Mouse (Mus musculus) kidney, postnatal 0 days (tissue): ENCODE measurements at regions not wholly inside any gene's neighbourhood (a gene's known extent, or its start where the extent isn't known, plus 50 kb on each side); places are given as distances from the start of the nearest gene placed in this dataset.

Experiments
- ATAC-seq: fragments of 200-750 bp; cut with Nextera tagmentation; replicated peaks from 2 replicates; pipeline ENCODE4 v1.8.0; 2017; ENCODE audit warnings: low read depth, moderate number of reproducible peaks, moderate TSS enrichment, moderate library complexity; ENCODE audit not compliant: low FRiP score
- DNase-seq: peaks from one replicate; pipeline ENCODE4 v3.0.0-alpha.2; 2016; ENCODE audit warnings: low spot score
- H3K27ac ChIP-seq: fragments of 300-500 bp; sonication (generic); 2 replicates; pipeline ENCODE4 v1.5.1; 2014; ENCODE audit warnings: mild to moderate bottlenecking
- H3K27me3 ChIP-seq: fragments of 300-500 bp; sonication (generic); 2 replicates; pipeline ENCODE4 v1.6.1; 2014; ENCODE audit warnings: low read length, mixed read lengths; ENCODE audit not compliant: insufficient read depth
- H3K36me3 ChIP-seq: fragments of 300-500 bp; sonication (generic); 2 replicates; pipeline ENCODE4 v1.6.1; 2014; ENCODE audit warnings: low read length, mixed read lengths; ENCODE audit not compliant: insufficient read depth
- H3K4me1 ChIP-seq: fragments of 300-500 bp; sonication (generic); replicated peaks from 2 replicates; pipeline ENCODE4 v1.6.1; 2014; ENCODE audit warnings: antibody characterized with exemption, low read length, mixed read lengths; ENCODE audit not compliant: insufficient read depth
- H3K4me2 ChIP-seq: fragments of 300-500 bp; sonication (generic); 2 replicates; pipeline ENCODE4 v1.6.1; 2014; ENCODE audit warnings: mild to moderate bottlenecking, low read length, moderate library complexity, mixed read lengths
- H3K4me3 ChIP-seq: fragments of 300-500 bp; sonication (generic); replicated peaks from 2 replicates; pipeline ENCODE4 v1.5.1; 2014; ENCODE audit warnings: low read depth, low read length
- H3K9ac ChIP-seq: fragments of 300-500 bp; sonication (generic); 2 replicates; pipeline ENCODE4 v1.6.1; 2014; ENCODE audit warnings: low read depth, low read length
- H3K9me3 ChIP-seq: fragments of 300-500 bp; sonication (generic); replicated peaks from 2 replicates; pipeline ENCODE4 v1.6.1; 2016; ENCODE audit warnings: low read length, inconsistent platforms, mixed read lengths
- CTCF ChIP-seq: IDR thresholded peaks from 2 replicates; pipeline ENCODE4 v1.5.1; 2016; ENCODE audit warnings: antibody characterized with exemption, low read depth, mild to moderate bottlenecking, moderate library complexity
- WGBS: fragments of 180-500 bp; shearing (Covaris S2); extraction: QIAGEN DNeasy Blood & Tissue Kit; methylation state at CpG from one replicate; pipeline ENCODE4 v1.1.7; 2014; 5-methylcytosine and 5-hydroxymethylcytosine counted together

DNA sequence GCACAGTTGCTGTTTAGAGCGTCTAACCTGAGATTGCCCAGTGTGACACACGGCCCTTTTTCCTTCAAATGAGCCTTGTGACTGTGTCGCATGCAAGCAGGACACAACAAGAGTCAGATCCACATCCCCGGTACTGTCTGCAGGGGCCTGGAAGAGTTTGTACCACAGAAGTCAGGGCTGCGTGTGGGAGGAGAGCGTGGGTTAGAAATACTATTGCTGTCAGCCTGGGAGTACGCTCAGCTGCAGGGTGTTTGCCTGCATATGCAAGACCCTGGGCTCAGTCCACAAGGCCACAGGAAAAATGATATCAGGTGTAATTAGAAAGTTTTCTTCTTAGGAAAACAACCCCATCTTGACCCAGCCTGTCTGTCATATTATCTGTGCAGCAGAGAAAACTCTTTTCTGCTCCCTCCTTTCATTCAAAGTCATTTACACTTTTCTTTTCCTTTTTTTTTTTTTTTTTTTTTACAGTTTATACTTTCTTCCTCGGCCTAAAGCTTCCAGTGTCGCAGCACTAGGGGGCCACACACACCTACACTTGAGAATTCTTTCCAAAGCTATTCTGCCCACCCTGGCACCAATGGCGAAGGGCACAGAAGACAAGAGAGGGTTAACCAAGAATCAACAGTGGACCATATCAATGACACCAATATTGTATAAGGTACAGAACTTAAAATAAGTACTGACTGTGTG is 168.3 kb downstream of the Cdca7 start:
- H3K36me3 ChIP-seq: no peaks in the 10 kb centered on the region
- no peak overlapping the region for H3K27ac ChIP-seq
- 0 out of 2 replicates have a peak, but pooled peaks cover 3% of the 10 kb centered on the region for H3K4me1 ChIP-seq
- no peaks in the 10 kb centered on the region for H3K9me3 ChIP-seq
- no peak overlapping the region for H3K4me2 ChIP-seq
- H3K9ac ChIP-seq: no peak overlapping the region
- peak; percentile 24 for DNase-seq
- H3K4me3 ChIP-seq: no peak overlapping the region
- 49% methylated on average over 10 of the region's 10 CpGs for WGBS
- no peak for ATAC-seq
- TF ChIP-seq CTCF: peak; percentile 38
- no peaks in the 10 kb centered on the region for H3K27me3 ChIP-seq

DNA sequence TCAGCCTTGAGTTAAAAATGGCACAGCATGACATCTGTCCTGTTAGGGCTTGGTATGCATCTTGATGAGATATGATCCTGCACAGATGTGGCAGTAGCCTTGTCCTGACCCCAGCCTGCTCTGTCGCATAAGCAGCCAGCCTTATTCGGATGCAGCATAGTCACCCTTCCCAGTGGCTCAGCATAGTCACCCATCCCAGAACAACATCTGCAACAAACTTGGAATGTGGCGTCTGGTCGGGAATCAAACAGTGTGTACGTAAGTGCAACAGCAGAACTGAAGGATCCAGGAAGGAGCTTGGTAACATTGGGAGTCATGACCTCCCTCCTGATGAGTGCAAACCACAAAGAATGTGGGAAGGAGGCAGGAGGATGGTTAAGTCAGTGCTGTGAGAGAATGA is 171.7 kb downstream of the Cdca7 start:
- DNase-seq (no peak), ATAC-seq (no peak)
- Histone ChIP-seq H3K9ac (no peak overlapping the region), H3K9me3 (no peaks in the 10 kb centered on the region), H3K27me3 (no peaks in the 10 kb centered on the region), H3K4me1 (0 out of 2 replicates have a peak, but pooled peaks cover 3% of the 10 kb centered on the region), H3K27ac (no peak overlapping the region), H3K4me3 (no peak overlapping the region), H3K4me2 (no peak overlapping the region), H3K36me3 (no peaks in the 10 kb centered on the region)
- 63% methylated on average over 5 of the region's 5 CpGs for WGBS
- TF ChIP-seq CTCF: no peak

DNA sequence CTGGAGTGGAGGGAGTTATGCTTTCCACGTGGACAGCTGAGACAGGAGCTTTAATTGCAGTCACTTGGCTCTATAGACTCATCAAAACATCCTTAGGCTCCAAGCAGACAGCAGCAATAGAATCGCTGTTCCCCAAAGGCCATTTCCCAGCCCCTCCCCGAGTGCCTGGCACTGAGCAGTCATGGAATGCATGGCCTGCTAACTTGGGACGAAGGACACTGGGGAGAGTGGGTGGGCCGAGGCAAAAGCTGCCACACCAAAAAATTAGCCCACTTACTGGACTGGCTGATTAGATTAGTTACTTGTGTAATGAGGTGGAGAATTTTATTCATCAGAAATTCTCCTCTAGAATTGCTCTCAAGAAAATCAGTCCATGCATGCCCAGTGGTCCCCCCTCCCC is 172.3 kb downstream of the Cdca7 start:
- ATAC-seq: no peak
- H3K27ac ChIP-seq: no peak overlapping the region
- 0 out of 2 replicates have a peak, but pooled peaks cover 3% of the 10 kb centered on the region for H3K4me1 ChIP-seq
- no peaks in the 10 kb centered on the region for H3K9me3 ChIP-seq
- no peak for DNase-seq
- no peaks in the 10 kb centered on the region for H3K27me3 ChIP-seq
- no peak overlapping the region for H3K9ac ChIP-seq
- no peak overlapping the region for H3K4me3 ChIP-seq
- TF ChIP-seq CTCF: no peak
- 42% methylated on average over 5 of the region's 5 CpGs for WGBS
- H3K36me3 ChIP-seq: no peaks in the 10 kb centered on the region
- H3K4me2 ChIP-seq: no peak overlapping the region

DNA sequence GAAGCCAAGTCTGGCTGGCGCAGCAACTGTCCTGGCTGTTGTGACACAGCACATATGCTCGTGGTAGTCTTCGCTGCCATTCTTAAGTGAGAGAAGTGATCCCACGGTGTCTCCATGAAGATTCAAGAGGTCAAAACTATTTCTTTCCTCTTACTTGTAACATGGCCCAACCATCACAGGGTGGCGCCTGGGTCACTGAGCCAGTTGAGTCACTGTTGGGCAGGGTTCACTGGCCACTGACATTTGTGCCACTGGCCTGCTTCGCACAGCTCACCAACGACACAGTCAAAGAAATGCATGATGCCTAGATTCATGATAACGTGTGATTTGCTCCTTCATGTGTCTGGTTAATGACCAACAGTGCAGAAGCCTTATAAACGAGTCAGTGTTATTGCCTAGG is 179.9 kb downstream of the Cdca7 start:
- WGBS: 58% methylated on average over 9 of the region's 9 CpGs
- DNase-seq (no peak), ATAC-seq (no peak)
- H3K4me1 ChIP-seq: no peaks in the 10 kb centered on the region
- no peak overlapping the region for H3K27ac ChIP-seq
- no peaks in the 10 kb centered on the region for H3K27me3 ChIP-seq
- no peaks in the 10 kb centered on the region for H3K9me3 ChIP-seq
- peak; percentile 40; the same call in 1 of the 2 replicates for TF ChIP-seq CTCF
- H3K4me2 ChIP-seq: no peak overlapping the region
- H3K4me3 ChIP-seq: no peak overlapping the region
- H3K36me3 ChIP-seq: no peaks in the 10 kb centered on the region
- no peak overlapping the region for H3K9ac ChIP-seq

DNA sequence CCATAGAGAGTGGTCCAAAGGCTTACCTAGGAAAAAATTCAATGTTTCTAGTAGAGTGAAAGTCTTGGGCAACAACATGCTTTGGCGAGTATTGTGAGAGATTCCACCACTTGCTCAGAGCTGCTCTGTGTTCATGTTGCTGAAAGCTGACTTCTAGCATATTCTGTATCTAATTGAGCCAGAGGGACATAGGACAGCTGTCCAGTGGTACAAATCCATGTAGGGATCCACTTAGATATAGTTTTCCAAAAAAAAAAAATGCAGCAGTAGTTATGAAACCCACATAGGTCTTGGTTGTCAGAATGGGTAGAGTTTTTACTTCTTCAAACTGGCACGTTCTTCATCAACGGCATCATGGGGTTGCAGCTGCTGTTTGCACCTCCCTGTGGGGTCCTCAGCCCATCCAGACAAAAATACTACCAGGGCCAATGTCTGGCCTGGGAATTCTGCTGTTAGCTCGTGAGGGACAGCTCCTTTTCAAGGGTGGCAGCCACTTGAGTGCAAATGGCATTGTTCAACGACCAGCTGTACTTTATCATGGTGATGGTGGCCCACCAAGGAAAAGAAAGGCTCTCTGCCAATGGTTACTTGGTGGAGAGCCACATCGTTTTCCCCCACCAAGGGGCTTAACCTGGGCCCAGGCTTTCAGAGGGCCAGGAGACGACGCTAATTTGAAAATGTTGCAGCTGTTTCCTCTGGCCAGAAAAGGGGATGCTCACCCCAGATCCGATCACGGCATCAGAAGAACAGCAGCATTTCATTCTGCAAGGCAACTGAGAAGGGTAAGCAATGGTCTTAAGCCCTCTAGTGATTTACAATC is 181.4 kb downstream of the Cdca7 start:
- no peak for TF ChIP-seq CTCF
- DNase-seq (peak; percentile 33), ATAC-seq (no peak)
- WGBS: 43% methylated on average over 10 of the region's 10 CpGs
- Histone ChIP-seq H3K9ac (no peak overlapping the region), H3K9me3 (no peaks in the 10 kb centered on the region), H3K4me2 (no peak overlapping the region), H3K27me3 (no peaks in the 10 kb centered on the region), H3K36me3 (no peaks in the 10 kb centered on the region), H3K4me3 (no peak overlapping the region), H3K4me1 (no peaks in the 10 kb centered on the region), H3K27ac (no peak overlapping the region)

DNA sequence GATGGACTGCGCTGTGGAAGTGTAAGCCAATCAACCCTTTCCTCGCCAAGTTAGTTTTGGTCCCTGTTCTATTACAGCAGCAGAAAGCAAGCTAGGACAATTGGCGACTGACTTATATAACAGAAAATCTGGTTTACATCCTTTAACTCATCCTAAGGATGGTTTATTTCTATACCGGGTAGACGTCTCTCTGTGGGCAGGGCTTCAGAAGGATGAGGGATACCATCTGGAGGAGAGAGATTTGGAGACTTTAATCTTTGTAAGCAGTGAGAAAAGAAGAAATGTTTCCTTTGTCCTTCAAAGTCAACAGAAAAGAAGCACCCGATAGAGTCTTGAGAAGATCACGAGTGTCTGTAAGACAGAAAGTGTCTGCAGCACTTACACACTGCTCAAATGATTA is 186.4 kb downstream of the Cdca7 start:
- H3K4me2 ChIP-seq: no peak overlapping the region
- no peaks in the 10 kb centered on the region for H3K9me3 ChIP-seq
- H3K36me3 ChIP-seq: no peaks in the 10 kb centered on the region
- DNase-seq: peak; percentile 16
- H3K4me1 ChIP-seq: no peaks in the 10 kb centered on the region
- no peaks in the 10 kb centered on the region for H3K27me3 ChIP-seq
- WGBS: 72% methylated on average over 7 of the region's 7 CpGs
- H3K27ac ChIP-seq: no peak overlapping the region
- no peak for TF ChIP-seq CTCF
- ATAC-seq: no peak
- no peak overlapping the region for H3K9ac ChIP-seq
- no peak overlapping the region for H3K4me3 ChIP-seq
